Mouse (Mus musculus) intestine, postnatal 0 days (tissue): ENCODE measurements at regions not wholly inside any gene's neighbourhood (a gene's known extent, or its start where the extent isn't known, plus 50 kb on each side); places are given as distances from the start of the nearest gene placed in this dataset.

Source experiments
- ATAC-seq: fragments of 200-750 bp; cut with Nextera tagmentation; 2 replicates; pipeline ENCODE4 v1.8.0; 2017; ENCODE audit warnings: mild to moderate bottlenecking, moderate TSS enrichment, moderate library complexity
- H3K27ac ChIP-seq: fragments of 300-500 bp; sonication (generic); 2 replicates; pipeline ENCODE4 v1.5.1; 2014; ENCODE audit warnings: mild to moderate bottlenecking, low read depth, low read length, moderate library complexity
- H3K27me3 ChIP-seq: fragments of 300-500 bp; sonication (generic); replicated peaks from 2 replicates; pipeline ENCODE4 v1.6.1; 2014; ENCODE audit warnings: low read length, mixed read lengths; ENCODE audit not compliant: control insufficient read depth, insufficient read depth
- H3K36me3 ChIP-seq: fragments of 300-500 bp; sonication (generic); 2 replicates; pipeline ENCODE4 v1.6.1; 2014; ENCODE audit warnings: mild to moderate bottlenecking, moderate library complexity; ENCODE audit not compliant: control insufficient read depth, insufficient read depth
- H3K4me1 ChIP-seq: fragments of 300-500 bp; sonication (generic); replicated peaks from 2 replicates; pipeline ENCODE4 v1.6.1; 2014; ENCODE audit warnings: antibody characterized with exemption, low read length, mixed read lengths; ENCODE audit not compliant: control insufficient read depth, insufficient read depth
- H3K4me2 ChIP-seq: fragments of 300-500 bp; sonication (generic); replicated peaks from 2 replicates; pipeline ENCODE4 v1.6.1; 2014; ENCODE audit warnings: low read depth, mild to moderate bottlenecking, moderate library complexity
- H3K4me3 ChIP-seq: fragments of 300-500 bp; sonication (generic); 2 replicates; pipeline ENCODE4 v1.5.1; 2014; ENCODE audit warnings: low read depth, low read length
- H3K9ac ChIP-seq: fragments of 300-500 bp; sonication (generic); 2 replicates; pipeline ENCODE4 v1.6.1; 2014; ENCODE audit warnings: mild to moderate bottlenecking, low read depth, low read length
- H3K9me3 ChIP-seq: fragments of 300-500 bp; sonication (generic); 2 replicates; pipeline ENCODE4 v1.6.1; 2016; ENCODE audit warnings: mixed run types; ENCODE audit not compliant: control insufficient read depth
- CTCF ChIP-seq: sonication (generic); IDR thresholded peaks from 2 replicates; pipeline ENCODE4 v1.5.1; 2016; ENCODE audit warnings: low read depth, mild to moderate bottlenecking, control low read depth, antibody characterized with exemption, moderate library complexity
- WGBS: fragments of 180-500 bp; shearing (Covaris S2); extraction: QIAGEN DNeasy Blood & Tissue Kit; methylation state at CpG from one replicate; pipeline ENCODE4 v1.1.7; 2014; 5-methylcytosine and 5-hydroxymethylcytosine counted together

- 89% methylated on average over 7 of the region's 7 CpGs for WGBS
- H3K4me1 ChIP-seq, result no peaks in the 10 kb centered on the region
Observed at GRCm38 (mm10) chr8:35302856-35303255, 462.7 kb upstream of the Gm19410 start.

GRCm38 (mm10) chr8:35321270-35321865, 444.2 kb upstream of the Gm19410 start:
- no peak for TF ChIP-seq CTCF
- Histone ChIP-seq H3K9me3 (no peaks in the 10 kb centered on the region), H3K4me3 (no peak overlapping the region), H3K27me3 (no peaks in the 10 kb centered on the region), H3K4me2 (no peak overlapping the region), H3K9ac (no peak overlapping the region), H3K4me1 (no peaks in the 10 kb centered on the region), H3K36me3 (no peaks in the 10 kb centered on the region), H3K27ac (no peak overlapping the region)
- ATAC-seq, result no peak
- WGBS, result 54% methylated on average over 10 of the region's 10 CpGs

More at GRCm38 (mm10) chr8:35302856-35303255, 462.7 kb upstream of the Gm19410 start:
- TF ChIP-seq CTCF, result no peak
- Histone ChIP-seq H3K27ac (no peak overlapping the region), H3K27me3 (no peaks in the 10 kb centered on the region), H3K4me3 (no peak overlapping the region), H3K9me3 (no peaks in the 10 kb centered on the region), H3K9ac (no peak overlapping the region), H3K36me3 (no peaks in the 10 kb centered on the region), H3K4me2 (no peak overlapping the region)
- no peak for ATAC-seq

GRCm38 (mm10) chr8:35323180-35323975, 442.2 kb upstream of the Gm19410 start:
- no peak overlapping the region for H3K9ac ChIP-seq
- H3K4me3 ChIP-seq, result no peak overlapping the region
- no peak for TF ChIP-seq CTCF
- 47% methylated on average over 15 of the region's 15 CpGs for WGBS
- no peak overlapping the region for H3K27ac ChIP-seq
- H3K4me1 ChIP-seq, result no peaks in the 10 kb centered on the region
- no peaks in the 10 kb centered on the region for H3K27me3 ChIP-seq
- H3K4me2 ChIP-seq, result no peak overlapping the region
- ATAC-seq, result no peak
- H3K36me3 ChIP-seq, result no peaks in the 10 kb centered on the region
- no peaks in the 10 kb centered on the region for H3K9me3 ChIP-seq
